Mouse (Mus musculus): ENCODE results near the gene Mrpl39. TPM values are rescaled to one million over a fixed set of nuclear protein-coding genes. Genes with fewer than 3 reads are reported as not detected.
A peak's percentile ranks its signal among the peaks of the same experiment; 100 is the strongest.

The Mrpl39 gene
- total RNA-seq, 4 experiments from 2014 or later = 12.0 to 14.5 (median 13.7) TPM

GRCm38 (mm10) chr16:84744703-84745490 is 9.4 kb upstream of the Mrpl39 start:
- no peak for DNase-seq (ENCODE audit: low spot score in 2 of 2)

GRCm38 (mm10) chr16:84737358-84737757 is 1.8 kb upstream of the Mrpl39 start:
- DNase-seq (ENCODE audit: low spot score in 2 of 2) = no peak

- no peak for DNase-seq (ENCODE audit: low spot score in 2 of 2)
Observed at GRCm38 (mm10) chr16:84734806-84735165, 756 bp downstream of the Mrpl39 start.

GRCm38 (mm10) chr16:84720670-84721069 is 14.9 kb downstream of the Mrpl39 start:
- no peak for DNase-seq (ENCODE audit: low spot score in 2 of 2)

GRCm38 (mm10) chr16:84718250-84718649 is 17.3 kb downstream of the Mrpl39 start:
- DNase-seq (ENCODE audit: low spot score in 2 of 2) = no peak

GRCm38 (mm10) chr16:84717618-84718248 is 17.8 kb downstream of the Mrpl39 start:
- no peak for DNase-seq (ENCODE audit: low spot score in 2 of 2)

- no peak for DNase-seq (ENCODE audit: low spot score in 2 of 2)
Observed at GRCm38 (mm10) chr16:84716724-84717617, 18.6 kb downstream of the Mrpl39 start.

- no peak for DNase-seq (ENCODE audit: low spot score in 2 of 2)
Observed at GRCm38 (mm10) chr16:84716197-84716596, 19.3 kb downstream of the Mrpl39 start.

- DNase-seq (ENCODE audit: low spot score in 2 of 2) = no peak
Observed at GRCm38 (mm10) chr16:84714978-84715377, 20.6 kb downstream of the Mrpl39 start.

GRCm38 (mm10) chr16:84713926-84714325 is 21.6 kb downstream of the Mrpl39 start:
- no peak for DNase-seq (ENCODE audit: low spot score in 2 of 2)

- DNase-seq (ENCODE audit: low spot score in 2 of 2) = no peak
Observed at GRCm38 (mm10) chr16:84713156-84713555, 22.4 kb downstream of the Mrpl39 start.

GRCm38 (mm10) chr16:84708649-84709048 is 26.9 kb downstream of the Mrpl39 start:
- no peak for DNase-seq (ENCODE audit: low spot score in 2 of 2)

- DNase-seq (ENCODE audit: low spot score in 2 of 2) = no peak
Observed at GRCm38 (mm10) chr16:84707802-84708201, 27.7 kb downstream of the Mrpl39 start.

GRCm38 (mm10) chr16:84706571-84706970 is 29.0 kb downstream of the Mrpl39 start:
- no peak for DNase-seq (ENCODE audit: low spot score in 2 of 2)

GRCm38 (mm10) chr16:84705507-84705906 is 30.0 kb downstream of the Mrpl39 start:
- no peak for DNase-seq (ENCODE audit: low spot score in 2 of 2)

- no peak for DNase-seq (ENCODE audit: low spot score in 2 of 2)
Observed at GRCm38 (mm10) chr16:84704661-84705240, 30.8 kb downstream of the Mrpl39 start.

- no peak for DNase-seq (ENCODE audit: low spot score in 2 of 2)
Observed at GRCm38 (mm10) chr16:84703769-84704660, 31.5 kb downstream of the Mrpl39 start.

- peak; percentile 5 to 28 for DNase-seq (ENCODE audit: low spot score in 2 of 2)
Observed at GRCm38 (mm10) chr16:84703129-84703768, 32.3 kb downstream of the Mrpl39 start.

- peak in 1 of 2 experiments; percentile 13 for DNase-seq (ENCODE audit: low spot score in 2 of 2)
Observed at GRCm38 (mm10) chr16:84702230-84703128, 33.1 kb downstream of the Mrpl39 start.

Data from gastrocnemius, adult 8-10 months (tissue).